Mouse (Mus musculus) heart, postnatal 0 days (tissue): ENCODE measurements around the gene Trem2.

Source experiments
- CTCF ChIP-seq: IDR thresholded peaks from 2 replicates; pipeline ENCODE4 v1.5.1; 2016; ENCODE audit warnings: antibody characterized with exemption, control low read depth, low read depth
- EP300 ChIP-seq: IDR thresholded peaks from 2 replicates; pipeline ENCODE4 v1.6.1; 2016; ENCODE audit warnings: antibody characterized with exemption, low read depth

- no peak for TF ChIP-seq EP300
- TF ChIP-seq CTCF, result no peak
Observed at GRCm38 (mm10) chr17:48360462-48360861, 14.3 kb downstream of the Trem2 start.
